Mouse (Mus musculus) spleen, adult 2 months (tissue): ENCODE results near the gene Gins2.

Experiments
- CTCF ChIP-seq: fragments of 200-500 bp; IDR thresholded peaks from 2 replicates; pipeline ENCODE4 v1.5.1; 2011; ENCODE audit warnings: mild to moderate bottlenecking, inconsistent platforms; ENCODE audit not compliant: insufficient read depth, insufficient read length, insufficient replicate concordance; ENCODE audit errors: extremely low read depth
- POLR2A ChIP-seq: fragments of 200-500 bp; IDR thresholded peaks from 2 replicates; pipeline ENCODE4 v1.6.1; 2011; ENCODE audit warnings: low read depth, low read length, inconsistent platforms

DNA sequence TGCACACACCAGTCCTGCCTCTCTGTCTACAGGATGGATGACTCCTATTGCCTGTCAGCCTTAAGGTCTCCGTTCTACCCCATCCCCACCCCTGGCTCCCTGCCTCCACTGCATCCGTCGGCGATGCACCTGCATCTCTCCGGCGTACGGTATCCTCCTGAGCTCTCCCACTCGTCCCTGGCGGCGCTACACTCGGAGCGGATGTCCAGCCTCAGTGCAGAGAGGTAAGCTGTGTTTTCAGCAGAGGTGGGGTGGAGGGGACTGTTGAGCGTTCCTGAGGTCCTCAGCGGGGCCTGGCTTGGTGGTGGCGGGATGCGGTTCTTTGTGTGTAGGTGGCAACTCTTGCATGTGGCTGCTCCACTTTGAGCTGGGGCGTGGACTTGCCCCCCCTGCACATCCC is 21.4 kb downstream of the Gins2 start:
- TF ChIP-seq CTCF = no peak
- no peak for TF ChIP-seq POLR2A
